22 mouse cellular contexts compared by ENCODE assay signal in genomic region chr19:40989961-40990600, GRCm38 (mm10). TPM values are rescaled to one million over a fixed set of nuclear protein-coding genes. Genes with fewer than 3 reads are reported as not detected.
A peak's percentile ranks its signal among the peaks of the same experiment; 100 is the strongest.
DNase-seq lines count a peak whose midpoint lies in the region; ATAC-seq and TF ChIP-seq lines count a peak whose summit lies in the region.
"Had no signal": no experiment of that assay in that cellular context is flagged by ENCODE, and none has a peak within 500 bp of the region (broad histone marks: within the 10 kb centered on the region; RNA-seq: fewer than 3 reads in every experiment).

No protein-coding gene starts in this region.

- H3K4me1 ChIP-seq in spleen, adult 2 months (ENCODE audit: control insufficient read depth, insufficient read depth, insufficient read length) = peaks cover 18% of the 10 kb centered on the region; the same call in 1 of the 2 replicates
- H3K4me1 ChIP-seq in cerebellum, adult 2 months (ENCODE audit: control insufficient read depth, insufficient read depth, low read length) = no peaks in the 10 kb centered on the region
- H3K4me1 ChIP-seq: forebrain, embryonic 13.5 days; intestine, embryonic 15.5 days had no signal

- H3K36me3 ChIP-seq in spleen, adult 2 months (ENCODE audit: control insufficient read depth, insufficient read depth, low read length) = no peaks in the 10 kb centered on the region; the same call in 1 of the 2 replicates
- H3K36me3 ChIP-seq: embryonic facial prominence, embryonic 13.5 days; hindbrain, embryonic 10.5 days; intestine, embryonic 15.5 days had no signal

- ATAC-seq in megakaryocyte, adult 5-6 weeks (ENCODE audit: poor library complexity, severe bottlenecking) = peak; percentile 31; the same call in 1 of the 2 replicates
- ATAC-seq: forebrain, embryonic 13.5 days; intestine, embryonic 15.5 days had no signal

- 46% methylated on average over 9 of the region's 9 CpGs for WGBS in spleen, adult 2 months
- WGBS in cerebellum, adult 2 months = 76% methylated on average over 9 of the region's 9 CpGs

- TF ChIP-seq CTCF in spleen, adult 2 months (IDR thresholded peaks at IDR 0.05; ENCODE audit: extremely low read depth, insufficient read depth, insufficient read length, insufficient replicate concordance) = no peak
- TF ChIP-seq CTCF in cerebellum, adult 2 months (IDR thresholded peaks at IDR 0.05; ENCODE audit: borderline replicate concordance, insufficient read depth, low read depth, low read length) = no peak

- peak overlapping the region; percentile 12; the same call in 1 of the 2 replicates for H3K4me3 ChIP-seq in spleen, adult 2 months (ENCODE audit: extremely low read depth, insufficient read depth, insufficient read length)
- no peak overlapping the region for H3K4me3 ChIP-seq in cerebellum, adult 2 months (replicated peaks; ENCODE audit: insufficient read depth, low read depth, low read length)
- H3K4me3 ChIP-seq: embryonic facial prominence, embryonic 13.5 days; forebrain, embryonic 13.5 days; gastrocnemius, adult 2 months; hindbrain, embryonic 10.5 days; intestine, embryonic 15.5 days had no signal

- intact Hi-C loops in heart, postnatal 10 days (cut with DNase I) = no loop called here

- no peaks in the 10 kb centered on the region for H3K27me3 ChIP-seq in spleen, adult 2 months (ENCODE audit: control insufficient read depth, insufficient read depth, low read length)
- H3K27me3 ChIP-seq in cerebellum, adult 2 months (ENCODE audit: control insufficient read depth, insufficient read depth, low read length) = no peaks in the 10 kb centered on the region
- H3K27me3 ChIP-seq: embryonic facial prominence, embryonic 13.5 days; forebrain, embryonic 13.5 days; intestine, embryonic 15.5 days had no signal

- no peak for TF ChIP-seq POLR2A in spleen, adult 2 months (IDR thresholded peaks at IDR 0.05; ENCODE audit: low read depth, low read length)
- TF ChIP-seq POLR2A in cerebellum, adult 2 months (IDR thresholded peaks at IDR 0.05; ENCODE audit: borderline replicate concordance, insufficient read depth, low read length) = no peak

- peak; percentile 30 for DNase-seq in heart, adult 11 months
- DNase-seq in heart, postnatal 10 days = no peak
- DNase-seq in spleen, adult 2 months (ENCODE audit: low read depth in 1 of 2, low spot score in 2 of 2) = no peak
- no peak for DNase-seq in spleen, adult 12 weeks (ENCODE audit: low spot score)
- no peak for DNase-seq in cerebellum, adult 2 months
- no peak for DNase-seq in adrenal gland, adult (ENCODE audit: inconsistent age in 2 of 2, low spot score in 1 of 2)
- DNase-seq: adrenal gland, adult 8-10 months; adrenal gland, postnatal 36 days; cerebellum, adult 11 months; cerebellum, adult 9-10 months; cerebellum, postnatal 25 days; gastrocnemius, adult 2 months; gastrocnemius, postnatal 25 days; kidney, adult 18-20 months had no signal

- H3K27ac ChIP-seq in spleen, adult 2 months (ENCODE audit: insufficient read depth, low read length) = peak overlapping the region; percentile 34; the same call in 1 of the 2 replicates
- no peak overlapping the region for H3K27ac ChIP-seq in cerebellum, adult 2 months (ENCODE audit: insufficient read depth, low read length)
- H3K27ac ChIP-seq: embryonic facial prominence, embryonic 13.5 days; forebrain, embryonic 13.5 days; gastrocnemius, adult 2 months; hindbrain, embryonic 10.5 days; hindbrain, embryonic 14.5 days; intestine, embryonic 15.5 days had no signal

RNA-seq across cellular contexts. Expression of gene Blnk, which starts 4.3 kb away (rescaled TPM):
- under 1 TPM; 0.77 to 0.82 TPM for total RNA-seq in heart, postnatal 10 days (2021)
- 54.3 and 61.0 TPM in 2 replicates for polyA plus RNA-seq in spleen, adult 2 months (2012; rRNA removed)
- 3.0 and 3.4 TPM in 2 replicates for total RNA-seq in megakaryocyte, adult 5-6 weeks (2015)
- 1.9 and 2.4 TPM in 2 replicates for total RNA-seq in megakaryocyte, adult 5-6 weeks (2017)
- 0.92 and 1.1 TPM in 2 replicates for polyA plus RNA-seq in cerebellum, adult 2 months (2012; rRNA removed)

RNA-seq across cellular contexts. Expression of gene Dntt, which starts 39.0 kb away (rescaled TPM):
- total RNA-seq in heart, postnatal 10 days (2021) = under 1 TPM; 0.47 to 0.50 TPM
- polyA plus RNA-seq in spleen, adult 2 months (2012; rRNA removed) = 0.43 and 0.89 TPM in 2 replicates
- 0.51 and 2.6 TPM in 2 replicates for total RNA-seq in megakaryocyte, adult 5-6 weeks (2015)
- 1.8 and 5.0 TPM in 2 replicates for total RNA-seq in megakaryocyte, adult 5-6 weeks (2017)
- 0.05 TPM in 1 of 2 replicates, not detected in the other for polyA plus RNA-seq in cerebellum, adult 2 months (2012; rRNA removed)
- total RNA-seq: adrenal gland, adult 8-10 months; adrenal gland, postnatal 36 days; gastrocnemius, adult 2 months; heart, postnatal 25 days had no signal
- polyA plus RNA-seq: embryonic facial prominence, embryonic 13.5 days; heart, embryonic 14.5 days; hindbrain, embryonic 10.5 days; intestine, embryonic 15.5 days had no signal
